Mouse (Mus musculus): Measurements from ENCODE around the gene Anapc2. TPM values are rescaled to one million over a fixed set of nuclear protein-coding genes. Genes with fewer than 3 reads are reported as not detected.

Gene Anapc2
- 113 and 114 TPM in 2 replicates for polyA plus RNA-seq (2014; fragmentation: Nextera tagmentation; extraction: Ambion mirVana)

DNA sequence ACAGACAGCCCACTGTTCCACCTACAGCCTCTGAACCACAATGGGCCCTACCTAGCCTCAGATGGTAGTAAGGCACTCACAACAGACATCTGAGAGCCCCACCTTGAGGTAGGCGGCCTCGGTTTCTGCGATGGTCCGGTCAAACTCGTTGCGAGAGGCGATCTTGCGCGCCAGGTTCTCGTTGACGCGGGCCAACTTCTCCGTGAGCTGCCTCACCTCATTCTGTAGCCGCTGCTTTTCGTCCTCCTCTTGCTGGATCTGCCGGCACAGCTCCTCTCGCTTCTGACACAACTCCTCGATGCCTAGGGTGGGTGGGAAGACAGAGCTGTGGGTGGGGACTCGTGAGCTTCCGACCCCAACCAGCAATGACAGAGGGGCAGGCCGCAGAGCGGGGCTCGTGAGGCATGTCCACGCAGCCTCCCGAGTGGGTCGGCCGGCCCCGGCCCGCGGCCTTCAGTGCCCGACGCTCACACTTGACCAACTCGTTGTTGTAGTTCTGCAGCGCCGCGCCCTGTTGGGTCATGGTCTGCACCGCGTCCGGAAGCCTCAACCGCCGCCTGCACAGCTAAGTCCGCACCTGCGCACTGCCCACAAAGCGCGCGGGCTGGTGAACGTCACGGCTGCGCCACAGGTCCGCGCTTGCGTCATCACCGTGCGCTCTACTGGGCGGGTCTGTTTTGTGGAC, at the start of gene Anapc2, which contains the start of gene Ssna1:
TSS of gene Anapc2 (plus strand) at position 652 of the 685 bp plus-strand sequence.
TSS of gene Ssna1 (minus strand) at position 612 of the 685 bp plus-strand sequence.
- Histone ChIP-seq H3K27me3 (ENCODE audit: control insufficient read depth, insufficient read depth, low read length) (no peaks in the 10 kb centered on the region), H3K4me2 (replicated peaks) (peak within 1 kb of the TSS; percentile 99), H3K9ac (peak within 1 kb of the TSS; percentile 95), H3K4me3 (replicated peaks; ENCODE audit: low read length) (peak within 1 kb of the TSS; percentile 84), H3K9me3 (ENCODE audit: control insufficient read depth, low read length) (no peaks in the 10 kb centered on the region), H3K27ac (peak within 1 kb of the TSS; percentile 86), H3K36me3 (replicated peaks; ENCODE audit: control insufficient read depth, insufficient read depth) (peaks cover 69% of the 10 kb centered on the region), H3K4me1 (replicated peaks; ENCODE audit: control insufficient read depth, insufficient read depth, low read length) (peaks cover 26% of the 10 kb centered on the region)
- ATAC-seq (ENCODE audit: low FRiP score) (peak; percentile 95), DNase-seq (ENCODE audit: low spot score) (peak; percentile 99)
- WGBS = 0% methylated on average over 50 of the region's 55 CpGs

DNA sequence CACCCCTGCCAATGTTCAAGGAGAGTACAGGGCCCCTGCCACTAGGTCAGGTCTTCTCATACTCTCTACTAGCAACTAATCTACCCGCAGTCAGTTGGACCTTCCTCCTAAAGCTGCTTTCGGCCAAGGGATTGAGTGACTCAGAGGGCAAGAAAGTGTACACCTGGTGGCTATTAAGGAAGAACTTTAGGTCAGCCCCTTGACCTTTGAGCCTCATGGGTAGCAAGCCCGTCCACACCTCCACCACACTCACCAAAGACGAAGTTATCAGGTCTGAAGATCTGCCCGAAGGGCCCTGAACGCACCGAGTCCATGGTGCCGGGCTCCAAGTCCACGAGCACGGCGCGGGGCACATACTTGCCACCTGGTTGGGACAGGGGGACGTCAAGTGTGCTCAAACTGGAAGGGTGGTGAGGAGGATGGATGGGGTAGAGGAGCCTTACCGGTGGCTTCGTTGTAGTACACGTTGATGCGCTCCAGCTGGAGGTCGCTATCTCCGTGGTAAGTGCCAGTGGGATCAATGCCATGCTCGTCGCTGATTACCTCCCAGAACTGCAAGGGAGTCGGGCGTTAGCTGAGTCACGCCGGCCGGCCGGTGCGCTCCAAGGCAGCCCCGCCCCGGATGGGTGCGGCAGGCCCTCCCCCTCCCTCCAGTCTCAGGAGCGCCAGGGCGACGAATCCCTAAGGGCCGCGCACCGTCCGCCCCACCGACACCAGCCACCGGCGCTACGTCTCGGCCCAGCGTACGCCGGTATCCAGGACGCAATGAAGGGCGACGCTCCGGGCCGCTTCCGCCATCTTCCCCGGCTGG, 48.4 kb upstream of the Anapc2 start:
- H3K36me3 ChIP-seq (replicated peaks; ENCODE audit: control insufficient read depth, insufficient read depth) = peaks cover 9% of the 10 kb centered on the region
- no peaks in the 10 kb centered on the region for H3K9me3 ChIP-seq (ENCODE audit: control insufficient read depth, low read length)
- 3% methylated on average over 53 of the region's 53 CpGs for WGBS
- H3K27me3 ChIP-seq (ENCODE audit: control insufficient read depth, insufficient read depth, low read length) = no peaks in the 10 kb centered on the region
- peaks cover 17% of the 10 kb centered on the region for H3K4me1 ChIP-seq (replicated peaks; ENCODE audit: control insufficient read depth, insufficient read depth, low read length)
- peak overlapping the region; percentile 86 for H3K4me2 ChIP-seq (replicated peaks)
- DNase-seq (ENCODE audit: low spot score) (no peak), ATAC-seq (ENCODE audit: low FRiP score) (peak; percentile 19)
- H3K27ac ChIP-seq = peak overlapping the region; percentile 89
- peak overlapping the region; percentile 89 for H3K4me3 ChIP-seq (replicated peaks; ENCODE audit: low read length)
- H3K9ac ChIP-seq = peak overlapping the region; percentile 87

DNA sequence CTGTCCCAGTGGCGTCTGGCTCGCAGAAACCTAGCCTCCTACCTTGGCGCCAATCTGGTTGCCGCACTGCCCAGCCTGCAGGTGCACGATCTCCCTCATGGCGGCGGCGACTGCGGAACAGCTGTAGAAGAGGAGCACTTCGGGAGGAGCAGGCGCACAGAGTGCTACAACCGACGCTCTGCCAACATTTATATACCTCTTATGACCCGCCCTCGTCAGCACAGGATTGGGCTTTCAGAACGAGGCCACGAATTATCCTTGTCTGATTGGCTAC, 47.8 kb upstream of the Anapc2 start, which contains the start of gene Tubb4b:
TSS of gene Tubb4b (minus strand) at position 211 of the 274 bp plus-strand sequence.
- no peaks in the 10 kb centered on the region for H3K9me3 ChIP-seq (ENCODE audit: control insufficient read depth, low read length)
- H3K4me2 ChIP-seq (replicated peaks) = peak within 1 kb of the TSS; percentile 86
- H3K27me3 ChIP-seq (ENCODE audit: control insufficient read depth, insufficient read depth, low read length) = no peaks in the 10 kb centered on the region
- DNase-seq (ENCODE audit: low spot score) = no peak
- H3K9ac ChIP-seq = peak within 1 kb of the TSS; percentile 87
- H3K27ac ChIP-seq = peak within 1 kb of the TSS; percentile 95
- peaks cover 9% of the 10 kb centered on the region for H3K36me3 ChIP-seq (replicated peaks; ENCODE audit: control insufficient read depth, insufficient read depth)
- no peak for ATAC-seq (ENCODE audit: low FRiP score)
- peaks cover 18% of the 10 kb centered on the region for H3K4me1 ChIP-seq (replicated peaks; ENCODE audit: control insufficient read depth, insufficient read depth, low read length)
- WGBS = 0% methylated on average over 17 of the region's 17 CpGs
- peak within 1 kb of the TSS; percentile 89 for H3K4me3 ChIP-seq (replicated peaks; ENCODE audit: low read length)

DNA sequence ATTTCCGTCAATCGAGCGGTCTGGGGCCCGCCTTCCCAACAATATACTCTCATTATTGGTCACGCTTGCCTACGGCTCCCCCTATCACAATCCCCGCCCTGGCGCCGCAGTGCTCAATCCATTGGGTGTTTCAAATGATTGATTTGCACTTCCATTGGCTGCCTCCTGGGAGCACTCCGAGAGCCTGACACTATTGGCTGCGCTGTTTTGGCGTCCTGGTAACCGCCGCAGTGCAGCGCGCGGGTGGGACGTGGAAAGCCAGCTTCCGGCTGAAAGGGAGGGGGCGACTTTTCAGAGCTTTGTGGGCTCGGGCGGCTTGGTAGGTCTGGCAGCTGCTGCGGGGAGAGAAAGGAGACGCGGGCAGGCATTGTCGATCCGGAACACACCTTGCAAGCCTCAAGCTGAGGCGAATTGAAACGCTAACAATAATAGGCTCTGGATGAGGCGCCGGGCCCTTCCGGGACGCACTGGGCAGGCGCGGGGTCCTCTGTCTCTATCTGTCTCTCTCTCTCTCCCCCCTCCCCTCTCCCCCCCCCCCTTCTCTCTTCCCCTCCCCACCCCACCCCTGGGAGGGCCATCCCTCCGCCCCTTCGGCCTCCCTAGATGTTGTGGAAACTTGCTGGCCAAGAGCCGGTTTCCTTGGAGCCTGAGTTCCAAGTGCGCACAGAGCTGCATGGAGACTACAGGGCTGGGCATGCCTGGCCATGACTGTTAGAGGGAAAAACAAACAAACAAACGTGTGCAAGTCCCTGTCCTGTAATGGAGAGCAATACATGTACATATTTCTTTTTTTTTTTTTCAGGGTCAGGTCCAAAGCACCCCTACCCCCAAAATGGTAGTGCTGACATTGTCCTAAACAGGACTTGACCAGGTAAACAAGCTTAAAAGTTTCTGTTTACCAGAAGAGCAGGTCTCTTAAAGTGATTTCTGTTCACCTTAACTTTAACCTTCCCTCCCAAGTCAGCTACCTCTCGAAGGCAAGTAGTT, 47.2 kb upstream of the Anapc2 start:
- Histone ChIP-seq H3K4me2 (replicated peaks) (peak overlapping the region; percentile 55), H3K9me3 (ENCODE audit: control insufficient read depth, low read length) (no peaks in the 10 kb centered on the region), H3K9ac (peak overlapping the region; percentile 66), H3K4me1 (replicated peaks; ENCODE audit: control insufficient read depth, insufficient read depth, low read length) (peaks cover 18% of the 10 kb centered on the region), H3K27ac (peak overlapping the region; percentile 95), H3K36me3 (replicated peaks; ENCODE audit: control insufficient read depth, insufficient read depth) (peaks cover 9% of the 10 kb centered on the region), H3K4me3 (replicated peaks; ENCODE audit: low read length) (peak overlapping the region; percentile 89), H3K27me3 (ENCODE audit: control insufficient read depth, insufficient read depth, low read length) (no peaks in the 10 kb centered on the region)
- DNase-seq (ENCODE audit: low spot score) (peak; percentile 99), ATAC-seq (ENCODE audit: low FRiP score) (peak; percentile 97)
- 2% methylated on average over 41 of the region's 41 CpGs for WGBS

DNA sequence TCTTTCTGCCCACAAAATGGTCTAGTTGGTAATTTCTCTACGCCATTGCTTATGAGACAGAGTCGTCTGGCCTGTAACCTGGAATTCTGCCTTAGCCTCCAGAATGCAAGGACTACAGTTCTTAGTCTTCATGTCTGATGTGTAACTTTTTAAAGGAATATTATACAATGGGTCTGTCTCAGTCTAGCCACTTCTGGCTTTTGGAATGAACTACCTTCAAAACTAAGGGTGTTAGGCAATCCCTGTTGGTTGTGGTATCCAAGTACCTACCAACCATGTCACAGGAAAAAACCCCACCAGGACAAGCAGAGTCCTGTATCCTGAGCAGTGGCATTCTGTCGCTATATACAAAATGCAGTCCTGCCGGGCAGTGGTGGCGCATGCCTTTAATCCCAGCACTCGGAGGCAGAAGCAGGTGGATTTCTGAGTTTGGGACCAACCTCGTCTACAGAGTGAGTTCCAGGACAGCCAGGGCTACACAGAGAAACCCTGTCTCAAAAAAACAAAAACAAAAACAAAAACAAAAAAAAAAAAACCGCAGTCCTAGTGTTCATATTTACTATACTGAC, 46.4 kb upstream of the Anapc2 start:
- peaks cover 9% of the 10 kb centered on the region for H3K36me3 ChIP-seq (replicated peaks; ENCODE audit: control insufficient read depth, insufficient read depth)
- H3K9me3 ChIP-seq (ENCODE audit: control insufficient read depth, low read length) = no peaks in the 10 kb centered on the region
- ATAC-seq (ENCODE audit: low FRiP score) (no peak), DNase-seq (ENCODE audit: low spot score) (no peak)
- WGBS = 75% methylated on average over 8 of the region's 8 CpGs
- peak overlapping the region; percentile 55 for H3K4me2 ChIP-seq (replicated peaks)
- H3K4me1 ChIP-seq (replicated peaks; ENCODE audit: control insufficient read depth, insufficient read depth, low read length) = peaks cover 18% of the 10 kb centered on the region
- peak overlapping the region; percentile 95 for H3K27ac ChIP-seq
- H3K4me3 ChIP-seq (replicated peaks; ENCODE audit: low read length) = peak overlapping the region; percentile 89; the same call in 1 of the 2 replicates
- peak overlapping the region; percentile 66; the same call in 1 of the 2 replicates for H3K9ac ChIP-seq
- no peaks in the 10 kb centered on the region for H3K27me3 ChIP-seq (ENCODE audit: control insufficient read depth, insufficient read depth, low read length)

DNA sequence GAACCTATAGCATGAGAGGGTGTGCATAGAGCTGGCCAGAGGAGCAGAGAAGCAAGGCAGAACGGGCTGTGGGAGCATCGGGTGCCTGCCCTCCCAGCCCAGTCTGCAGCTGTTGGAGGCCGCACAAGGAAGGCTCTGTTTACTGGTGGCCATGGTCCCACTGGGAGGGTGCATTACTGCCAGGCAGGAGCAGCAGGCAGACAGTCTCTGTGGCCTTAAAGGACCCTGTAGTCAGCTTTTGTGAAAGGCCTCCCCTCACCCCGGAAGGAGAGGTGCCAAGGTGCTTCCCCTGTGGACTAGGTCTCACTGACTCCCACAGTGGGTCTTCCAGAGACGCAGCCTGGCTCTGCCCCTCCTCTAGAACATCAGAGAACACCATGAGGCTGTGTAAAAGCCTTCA, 45.4 kb upstream of the Anapc2 start:
- no peak overlapping the region for H3K27ac ChIP-seq
- WGBS = 84% methylated on average over 4 of the region's 5 CpGs
- no peak for ATAC-seq (ENCODE audit: low FRiP score)
- H3K4me3 ChIP-seq (replicated peaks; ENCODE audit: low read length) = no peak overlapping the region
- no peak overlapping the region for H3K9ac ChIP-seq
- no peak overlapping the region for H3K4me2 ChIP-seq (replicated peaks)
- no peaks in the 10 kb centered on the region for H3K27me3 ChIP-seq (ENCODE audit: control insufficient read depth, insufficient read depth, low read length)
- H3K9me3 ChIP-seq (ENCODE audit: control insufficient read depth, low read length) = no peaks in the 10 kb centered on the region
- DNase-seq (ENCODE audit: low spot score) = no peak
- peaks cover 18% of the 10 kb centered on the region for H3K4me1 ChIP-seq (replicated peaks; ENCODE audit: control insufficient read depth, insufficient read depth, low read length)
- peaks cover 4% of the 10 kb centered on the region for H3K36me3 ChIP-seq (replicated peaks; ENCODE audit: control insufficient read depth, insufficient read depth)

DNA sequence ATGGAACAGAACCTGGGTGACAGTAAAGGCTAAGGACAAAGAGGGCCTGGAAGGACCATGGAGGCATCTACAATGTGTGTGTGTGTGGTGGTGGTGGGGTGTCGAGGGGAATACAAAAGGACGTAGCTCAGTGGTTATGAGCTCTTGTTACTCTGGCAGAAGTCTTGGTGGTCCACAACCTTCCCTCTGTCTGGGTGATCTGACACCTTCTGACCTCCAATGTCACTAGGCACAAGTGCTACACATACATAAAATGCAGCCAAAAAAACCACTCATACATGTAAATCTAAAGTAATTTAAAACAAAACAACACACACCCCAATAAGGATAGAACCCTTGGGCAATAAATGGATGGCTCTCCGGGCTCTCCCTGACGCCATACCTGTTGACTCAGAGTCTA, 44.9 kb upstream of the Anapc2 start:
- no peak overlapping the region for H3K4me2 ChIP-seq (replicated peaks)
- H3K27ac ChIP-seq = no peak overlapping the region
- ATAC-seq (ENCODE audit: low FRiP score) (no peak), DNase-seq (ENCODE audit: low spot score) (no peak)
- H3K4me3 ChIP-seq (replicated peaks; ENCODE audit: low read length) = no peak overlapping the region
- 86% methylated on average over 4 of the region's 4 CpGs for WGBS
- H3K36me3 ChIP-seq (replicated peaks; ENCODE audit: control insufficient read depth, insufficient read depth) = no peaks in the 10 kb centered on the region
- no peaks in the 10 kb centered on the region for H3K9me3 ChIP-seq (ENCODE audit: control insufficient read depth, low read length)
- H3K9ac ChIP-seq = no peak overlapping the region
- peaks cover 18% of the 10 kb centered on the region for H3K4me1 ChIP-seq (replicated peaks; ENCODE audit: control insufficient read depth, insufficient read depth, low read length)
- no peaks in the 10 kb centered on the region for H3K27me3 ChIP-seq (ENCODE audit: control insufficient read depth, insufficient read depth, low read length)

DNA sequence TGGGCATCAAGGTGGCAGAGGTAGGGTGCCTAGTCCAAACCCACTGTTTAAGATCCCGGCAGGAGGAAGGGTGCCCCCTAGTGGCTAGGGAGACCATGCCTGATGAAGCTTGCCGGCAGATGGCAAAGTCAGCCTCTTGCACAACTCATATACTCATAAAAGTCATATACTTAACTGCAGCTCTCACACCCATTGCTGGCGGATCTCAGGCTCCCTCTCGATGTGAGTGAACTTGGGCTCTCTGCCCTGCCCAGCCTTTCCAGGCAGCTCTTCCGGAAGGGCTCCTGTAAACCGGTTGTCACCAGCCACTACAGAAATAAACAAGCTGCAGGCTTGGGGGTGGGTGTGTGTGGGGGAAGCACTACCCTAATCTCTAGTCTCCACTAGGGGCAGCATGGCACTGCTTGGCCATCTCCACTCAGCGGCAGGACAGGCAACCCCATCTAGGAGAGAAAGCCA, 43.8 kb upstream of the Anapc2 start:
- WGBS = 2% methylated on average over 7 of the region's 7 CpGs
- Histone ChIP-seq H3K27ac (peak overlapping the region; percentile 28; the same call in 1 of the 2 replicates), H3K4me2 (replicated peaks) (peak overlapping the region; percentile 36), H3K9me3 (ENCODE audit: control insufficient read depth, low read length) (no peaks in the 10 kb centered on the region), H3K9ac (no peak overlapping the region), H3K4me3 (replicated peaks; ENCODE audit: low read length) (0 out of 2 replicates have a peak overlapping the region, but pooled peaks have one; percentile 2), H3K4me1 (replicated peaks; ENCODE audit: control insufficient read depth, insufficient read depth, low read length) (peaks cover 15% of the 10 kb centered on the region), H3K36me3 (replicated peaks; ENCODE audit: control insufficient read depth, insufficient read depth) (no peaks in the 10 kb centered on the region), H3K27me3 (ENCODE audit: control insufficient read depth, insufficient read depth, low read length) (no peaks in the 10 kb centered on the region)
- no peak for ATAC-seq (ENCODE audit: low FRiP score)
- DNase-seq (ENCODE audit: low spot score) = peak; percentile 80
